Mouse (Mus musculus): ENCODE measurements around the gene Cog1.
"Not testable (repeated sequence)": the region's sequence is repeated elsewhere in the genome, so short reads cannot be mapped to it uniquely, and the experiment has no call there.

Cog1 gene

DNA sequence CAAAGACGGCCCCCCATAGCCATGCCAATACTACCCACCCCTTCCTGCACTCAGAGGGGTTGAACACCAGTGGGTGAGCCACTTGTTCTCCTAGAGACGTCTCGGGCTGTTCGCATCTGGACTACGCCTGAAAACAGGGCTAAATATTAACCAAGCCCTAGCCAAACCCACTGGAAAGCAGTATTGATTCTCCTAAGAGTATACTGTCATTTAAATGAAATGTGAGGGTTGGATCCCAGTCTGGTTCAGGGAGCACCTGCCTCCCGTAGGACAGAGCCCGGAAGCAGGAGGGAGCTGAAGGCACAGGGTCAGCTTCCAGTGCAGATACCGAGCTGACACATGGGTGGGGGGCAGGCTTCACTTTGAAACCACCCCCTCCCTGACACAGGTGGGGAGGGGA, 17.1 kb upstream of the Cog1 start:
- no peak for DNase-seq (ENCODE audit: low read depth, low spot score)

DNA sequence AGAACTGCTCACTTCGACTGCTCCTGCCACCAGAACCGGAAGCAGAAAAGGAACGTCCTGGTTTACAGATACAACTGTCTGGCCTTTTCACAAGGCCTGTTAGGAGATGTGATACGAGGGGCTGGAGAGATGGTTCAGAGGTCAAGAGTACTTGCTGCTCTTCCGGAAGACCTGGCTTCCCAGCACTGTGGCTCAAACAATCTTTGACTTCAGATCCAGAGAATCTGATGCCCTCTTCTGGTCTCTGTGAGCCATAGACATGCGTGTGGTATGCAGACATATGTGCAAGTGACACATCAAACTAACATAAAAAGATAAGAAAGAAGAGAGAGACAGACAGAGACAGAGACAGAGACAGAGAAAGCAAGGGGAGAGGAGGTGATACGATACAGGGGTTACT, 16.7 kb upstream of the Cog1 start:
- no peak for DNase-seq (ENCODE audit: low read depth, low spot score)

DNA sequence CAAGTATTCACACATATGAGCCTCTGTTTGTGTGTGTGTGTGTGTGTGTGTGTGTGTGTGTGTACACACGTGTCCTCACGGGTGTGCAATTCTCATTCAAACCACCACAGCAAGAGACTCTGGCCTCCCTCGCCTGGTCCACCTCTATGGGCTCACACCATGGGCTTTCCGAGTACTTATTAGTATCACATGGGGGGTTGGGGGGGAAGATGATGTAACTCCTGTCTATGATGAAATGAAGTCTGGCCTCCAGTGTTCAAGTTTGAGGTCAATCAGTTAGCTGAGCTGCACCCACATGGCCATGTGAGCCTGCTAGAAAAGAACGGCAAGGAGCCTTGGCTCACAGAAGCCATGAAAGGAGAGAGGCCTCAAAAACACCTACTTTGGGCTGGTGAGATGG, 15.6 kb upstream of the Cog1 start:
- DNase-seq (ENCODE audit: low read depth, low spot score): no peak

DNA sequence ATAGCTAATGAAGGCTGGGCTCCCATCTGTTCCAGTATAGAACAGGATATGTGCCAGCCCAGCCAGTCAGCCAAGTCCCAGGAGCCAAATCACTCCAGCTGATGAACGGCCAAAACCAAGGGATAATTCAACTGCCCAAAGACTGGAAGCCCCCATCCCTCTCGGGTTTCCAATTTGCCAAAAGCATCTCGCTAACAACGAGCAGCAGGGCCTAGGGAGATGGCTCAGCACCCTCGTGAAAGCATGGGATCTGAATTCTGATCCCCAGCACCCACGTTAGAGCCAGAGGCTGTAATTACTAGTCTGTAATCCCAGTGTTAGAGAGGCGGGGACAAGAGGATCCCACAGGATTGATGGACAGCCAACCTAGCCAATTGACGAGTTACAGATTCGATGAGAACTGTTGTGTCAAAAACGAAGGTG, 14.3 kb upstream of the Cog1 start:
- DNase-seq (ENCODE audit: low read depth, low spot score): no peak

DNA sequence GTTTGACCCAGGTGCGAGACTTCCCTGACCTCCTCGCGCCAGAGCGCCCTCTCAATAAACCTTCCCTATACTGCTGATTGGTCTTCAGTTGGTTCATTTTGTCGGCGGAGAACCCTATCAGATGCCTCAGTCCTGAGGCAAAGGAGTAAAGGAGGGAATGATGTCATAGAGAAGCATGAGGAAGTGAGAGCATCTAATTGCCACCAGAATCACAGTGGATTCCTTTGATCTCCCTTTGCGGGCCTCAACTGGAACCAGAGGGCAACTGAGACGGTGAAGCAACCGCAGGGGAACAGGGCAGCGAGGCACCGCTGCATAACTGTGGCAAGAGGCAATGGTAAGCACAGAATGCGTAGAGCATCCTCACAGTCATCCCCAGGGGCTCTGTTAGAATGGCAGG, 10.3 kb upstream of the Cog1 start:
- DNase-seq (ENCODE audit: low read depth, low spot score): no peak

DNA sequence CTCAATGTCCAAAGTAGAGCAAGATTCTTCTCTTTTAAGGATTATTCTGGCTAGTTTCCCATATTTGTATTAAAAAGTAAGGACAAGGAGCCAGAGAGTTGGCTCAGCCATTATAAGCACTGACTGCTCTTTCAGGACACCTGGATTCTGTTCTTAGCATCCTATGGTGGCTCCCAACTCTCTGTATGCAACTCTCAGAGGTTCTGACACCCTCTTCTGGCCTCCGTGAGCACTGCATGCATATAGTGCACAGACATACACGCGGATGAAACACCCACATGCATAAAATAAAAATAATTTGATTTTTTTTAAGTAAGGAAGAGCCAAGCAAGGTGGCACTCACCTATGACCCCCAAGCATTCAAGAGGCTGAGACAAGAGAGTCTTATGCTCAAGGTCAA, 3.8 kb upstream of the Cog1 start:
- DNase-seq (ENCODE audit: low read depth, low spot score): no peak

DNA sequence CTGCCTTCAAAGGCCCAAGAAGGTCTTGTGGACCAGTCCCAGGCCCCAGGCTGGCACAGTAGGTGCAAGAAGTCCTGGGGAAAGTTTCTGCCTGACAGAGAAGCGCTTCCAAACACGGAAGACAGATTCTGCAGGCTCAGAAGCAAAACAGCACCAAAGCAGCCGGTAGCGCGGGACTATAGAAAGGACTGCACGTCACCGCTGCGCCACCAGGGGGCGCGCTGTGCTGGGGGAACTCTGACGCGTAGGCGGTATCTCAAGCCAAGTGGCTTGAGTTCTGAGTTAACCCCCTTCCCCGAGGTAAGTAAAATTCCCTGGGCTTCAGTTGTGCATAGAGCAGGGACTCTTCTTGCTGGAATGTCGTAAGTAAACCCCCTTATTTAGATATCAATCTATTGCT, 817 bp upstream of the Cog1 start:
- DNase-seq (ENCODE audit: low read depth, low spot score): peak; percentile 88

DNA sequence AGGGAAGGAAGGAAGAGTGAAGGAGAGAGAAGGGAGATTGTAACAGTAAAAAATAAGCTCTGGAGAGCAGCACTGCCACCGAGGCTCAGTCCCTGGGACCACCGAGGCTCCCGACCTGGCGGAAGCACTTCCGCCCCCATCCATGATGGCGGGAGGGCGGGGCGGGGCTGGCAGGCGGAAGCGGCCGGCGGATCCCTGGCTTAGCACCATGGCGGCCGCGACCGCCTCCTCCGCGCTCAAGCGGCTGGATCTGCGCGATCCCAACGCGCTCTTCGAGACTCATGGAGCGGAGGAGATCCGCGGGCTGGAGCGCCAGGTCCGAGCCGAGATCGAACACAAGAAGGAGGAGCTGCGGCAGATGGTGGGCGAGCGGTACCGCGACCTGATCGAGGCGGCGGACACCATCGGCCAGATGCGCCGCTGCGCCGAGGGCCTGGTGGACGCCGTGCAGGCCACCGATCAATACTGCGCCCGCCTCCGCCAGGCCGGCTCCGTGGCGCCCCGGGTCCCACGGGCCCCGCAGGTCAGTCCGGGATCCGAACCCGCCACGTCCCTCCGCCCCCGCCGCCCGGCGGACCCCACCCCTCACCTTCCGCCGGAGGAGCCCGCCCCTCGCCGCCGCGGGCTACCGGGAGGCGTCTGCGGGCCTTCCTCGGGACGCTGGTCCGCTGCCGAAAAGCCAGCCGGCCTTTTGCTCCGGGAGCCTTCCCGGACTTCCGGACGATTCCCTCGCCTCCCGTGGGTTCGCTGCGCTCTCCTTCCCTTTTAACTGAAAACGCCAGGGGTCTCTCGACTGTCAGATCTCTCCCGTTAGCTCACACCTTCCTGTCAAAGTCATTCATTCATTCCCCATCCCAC, 613 bp downstream of the Cog1 start, which contains the start of gene Slc39a11:
Gene Slc39a11 (minus strand): TSS at position 727 of the 858 bp plus-strand sequence.
- DNase-seq (ENCODE audit: low read depth, low spot score): peak; percentile 88

DNA sequence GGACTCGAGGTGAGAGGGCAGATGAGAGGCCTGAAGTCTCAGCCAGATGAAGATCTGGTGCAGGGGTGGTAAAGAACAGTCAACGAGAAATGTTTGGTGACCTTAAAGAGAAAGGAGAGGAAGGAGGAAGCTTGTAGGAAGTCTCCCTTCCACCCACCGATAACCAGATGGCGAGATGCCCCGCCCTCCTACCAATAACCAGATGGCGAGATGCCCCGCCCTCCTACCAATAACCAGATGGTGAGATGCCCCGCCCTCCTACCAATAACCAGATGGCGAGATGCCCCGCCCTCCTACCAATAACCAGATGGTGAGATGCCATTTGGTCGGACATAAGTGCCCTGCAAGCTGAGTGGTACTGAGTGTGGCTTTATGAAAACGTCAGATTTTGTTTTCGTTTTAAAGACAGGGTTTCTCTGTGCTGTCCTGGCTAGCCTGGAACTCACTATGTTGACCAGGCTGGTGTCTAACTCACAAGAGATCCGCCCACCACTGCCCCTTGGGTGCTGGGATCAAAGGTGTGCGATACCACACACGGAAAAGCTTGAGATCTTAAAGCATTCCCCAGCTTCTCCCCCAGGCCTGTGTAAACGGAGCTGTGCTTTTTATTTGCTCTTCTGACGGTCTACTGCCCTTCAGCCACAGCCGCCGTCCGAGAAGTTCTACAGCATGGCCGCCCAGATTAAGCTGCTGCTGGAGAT, 2.4 kb downstream of the Cog1 start:
- no peak for DNase-seq (ENCODE audit: low read depth, low spot score)

DNA sequence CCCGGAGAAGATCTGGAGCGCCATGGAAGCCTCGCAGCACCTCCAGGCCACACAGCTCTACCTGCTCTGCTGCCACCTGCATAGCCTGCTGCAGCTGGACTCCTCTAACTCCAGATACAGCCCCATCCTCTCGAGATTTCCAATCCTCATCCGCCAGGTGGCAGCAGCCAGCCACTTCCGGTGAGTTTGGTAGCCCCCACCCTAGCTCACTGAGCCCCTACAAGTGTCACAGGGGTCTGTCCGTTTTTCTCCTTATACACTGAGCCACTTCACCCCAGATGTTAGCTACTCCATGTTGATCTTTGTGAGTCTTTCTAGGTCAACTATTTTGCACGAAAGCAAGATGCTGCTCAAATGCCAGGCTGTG, 2.9 kb downstream of the Cog1 start:
- DNase-seq (ENCODE audit: low read depth, low spot score): peak; percentile 25

DNA sequence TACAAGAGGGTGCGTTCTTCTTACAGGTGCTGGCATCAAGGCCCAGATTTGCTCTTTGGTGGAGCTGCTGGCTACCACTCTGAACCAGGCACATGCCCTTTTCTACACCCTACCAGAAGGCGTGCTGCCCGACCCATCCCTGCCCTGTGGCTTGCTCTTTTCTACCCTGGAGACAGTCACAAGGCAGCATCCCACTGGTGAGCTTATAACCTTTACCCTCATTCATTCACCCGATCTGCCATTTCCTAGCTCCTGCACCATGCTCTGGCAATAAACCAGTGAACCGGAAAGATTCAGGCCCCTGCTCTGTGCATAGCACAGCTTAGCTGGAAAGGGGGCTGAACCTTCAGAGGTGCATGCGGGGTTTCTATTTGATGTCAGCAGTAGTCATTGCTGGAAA, 3.5 kb downstream of the Cog1 start:
- no peak for DNase-seq (ENCODE audit: low read depth, low spot score)

DNA sequence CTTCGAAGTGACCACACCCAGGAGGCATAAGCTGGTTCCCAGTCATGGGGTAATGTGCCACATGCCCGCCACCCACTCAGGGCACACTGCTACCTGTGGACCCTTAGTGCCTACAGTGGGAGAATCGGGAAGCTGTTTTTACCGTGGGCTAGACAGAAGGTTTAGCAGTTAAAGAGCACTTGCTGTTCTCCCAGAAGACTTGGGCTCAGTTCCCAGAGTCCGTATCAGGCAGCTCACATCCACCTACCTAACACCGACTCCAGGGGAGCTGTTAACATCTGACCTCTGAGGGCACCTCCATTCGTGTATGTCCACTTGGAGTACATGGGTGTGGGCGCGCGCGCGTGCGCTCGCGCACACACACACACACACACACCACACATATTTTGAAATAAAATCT, 5.1 kb downstream of the Cog1 start:
- no peak for DNase-seq (ENCODE audit: low read depth, low spot score)

DNA sequence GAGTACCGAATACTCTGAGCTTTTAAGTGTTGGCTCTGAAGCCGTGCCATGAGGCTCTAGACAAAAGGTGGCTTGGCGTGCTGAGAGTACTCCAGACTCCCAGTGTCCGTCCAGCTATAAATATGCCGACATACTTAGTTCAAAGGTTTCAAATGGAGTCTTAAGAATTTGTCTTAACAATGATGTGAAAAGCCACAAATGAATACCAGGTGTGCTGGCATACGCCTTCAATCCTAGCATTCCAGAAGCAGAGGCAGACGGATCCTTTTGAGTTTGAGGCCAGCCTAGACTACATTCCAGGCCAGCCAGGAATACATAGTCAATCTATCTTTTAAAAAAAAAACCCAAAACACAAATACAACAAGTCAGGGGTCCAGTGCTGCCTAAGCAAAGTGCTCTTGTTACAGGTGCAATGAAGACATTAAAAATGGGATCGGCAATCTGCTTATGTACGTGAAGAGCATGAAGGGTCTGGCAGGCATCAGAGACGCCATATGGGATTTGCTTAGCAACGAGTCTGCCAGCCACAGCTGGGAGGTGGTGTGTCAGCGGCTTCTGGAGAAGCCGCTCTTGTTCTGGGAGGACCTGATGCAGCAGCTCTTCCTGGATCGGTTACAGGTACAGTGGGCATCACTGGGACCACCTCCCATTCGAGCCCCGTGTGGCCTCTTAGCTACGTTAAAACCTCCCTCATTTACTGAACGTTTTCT, 5.7 kb downstream of the Cog1 start:
- no peak for DNase-seq (ENCODE audit: low read depth, low spot score)

DNA sequence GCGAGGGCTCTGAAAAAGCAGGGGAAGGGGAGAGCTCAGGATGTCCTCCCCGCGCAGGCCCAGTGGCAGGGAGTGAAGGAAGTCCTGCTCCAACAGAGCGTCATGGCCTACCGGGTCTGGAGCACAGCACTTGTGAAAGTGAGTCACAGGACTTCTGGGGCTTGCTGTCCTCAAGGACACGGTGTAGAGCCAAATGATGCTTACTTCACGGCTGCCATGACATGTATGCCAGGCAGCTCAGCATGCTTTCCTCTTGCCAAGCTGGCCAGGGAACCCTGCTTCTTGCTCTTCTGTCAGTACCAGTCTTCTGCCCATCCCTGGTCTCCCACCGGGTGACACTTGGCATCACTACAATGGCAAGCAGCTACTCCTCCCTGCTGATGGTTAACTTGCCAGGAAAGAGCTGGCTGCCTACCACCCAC, 7.6 kb downstream of the Cog1 start:
- no peak for DNase-seq (ENCODE audit: low read depth, low spot score)

DNA sequence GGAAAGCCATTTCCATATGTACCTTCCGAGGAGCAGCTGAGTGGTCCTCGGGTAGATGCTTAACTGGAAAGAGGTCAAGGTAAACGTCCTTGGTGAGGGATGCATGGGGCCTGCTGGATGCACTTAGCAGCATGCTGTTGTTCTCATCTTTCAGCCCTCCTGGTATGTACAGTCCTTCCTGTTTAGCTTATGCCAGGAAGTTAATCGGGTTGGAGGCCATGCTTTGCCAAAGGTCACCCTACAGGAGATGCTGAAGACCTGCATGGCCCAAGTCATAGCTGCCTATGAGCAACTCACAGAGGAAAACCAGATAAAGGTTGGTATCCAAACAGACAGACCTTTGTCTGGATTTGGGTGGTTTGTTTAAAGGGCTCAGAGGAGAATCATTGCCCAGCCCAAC, 8.3 kb downstream of the Cog1 start:
- no peak for DNase-seq (ENCODE audit: low read depth, low spot score)

DNA sequence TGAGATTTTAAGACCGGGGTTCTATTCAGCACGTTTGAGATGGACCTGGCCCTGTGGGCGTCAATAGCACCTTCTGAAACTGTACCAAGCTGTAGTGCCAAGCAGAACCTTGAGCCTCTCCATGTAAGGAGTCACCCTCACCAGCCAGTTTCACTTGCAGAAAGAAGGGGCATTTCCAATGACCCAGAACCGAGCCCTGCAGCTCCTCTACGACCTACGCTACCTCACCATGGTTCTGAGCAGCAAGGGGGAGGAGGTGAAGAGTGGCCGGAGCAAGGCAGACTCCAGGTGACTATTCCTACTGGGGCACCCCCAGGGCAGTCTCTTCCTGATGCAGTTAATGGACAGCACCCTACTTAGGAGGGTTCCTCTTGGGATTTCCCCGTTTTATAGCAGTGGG, 9.3 kb downstream of the Cog1 start:
- DNase-seq (ENCODE audit: low read depth, low spot score): no peak

DNA sequence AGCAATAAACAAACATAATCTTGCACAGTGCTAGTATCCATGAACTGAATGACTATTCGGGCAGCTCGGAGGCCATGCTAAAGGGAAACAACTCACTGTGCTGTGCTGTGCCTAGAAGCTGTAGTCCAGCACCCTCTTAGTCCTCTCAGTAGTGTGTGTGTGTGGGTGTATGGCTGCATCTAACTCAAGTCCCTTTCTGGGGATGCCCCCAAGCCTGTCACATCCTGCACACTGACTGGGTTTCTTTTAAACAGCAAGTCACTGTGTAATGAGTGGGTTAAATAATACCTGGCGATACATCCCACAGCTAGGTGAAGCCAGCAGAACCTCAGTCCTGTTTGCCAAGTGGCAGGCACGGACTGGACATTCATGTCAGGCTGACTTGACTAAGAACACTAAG, 9.8 kb downstream of the Cog1 start:
- no peak for DNase-seq (ENCODE audit: low read depth, low spot score)

DNA sequence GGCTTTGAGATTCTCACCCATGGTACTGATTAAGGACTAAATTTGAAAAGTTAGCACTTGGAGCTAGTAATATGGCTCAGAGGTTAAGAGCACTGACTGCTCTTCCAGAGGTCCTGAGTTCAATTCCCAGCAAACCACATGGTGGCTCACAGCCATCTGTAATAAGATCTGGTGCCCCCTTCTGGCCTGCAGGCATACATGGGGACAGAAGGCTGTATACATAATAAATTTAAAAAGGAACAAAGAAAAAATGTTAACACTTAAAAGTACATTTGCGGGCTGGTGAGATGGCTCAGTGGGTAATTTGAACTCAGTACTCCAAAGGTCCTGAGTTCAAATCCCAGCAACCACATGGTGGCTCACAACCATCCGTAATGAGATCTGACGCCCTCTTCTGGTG, 11.2 kb downstream of the Cog1 start:
- not testable (repeated sequence) for DNase-seq (ENCODE audit: low read depth, low spot score)

DNA sequence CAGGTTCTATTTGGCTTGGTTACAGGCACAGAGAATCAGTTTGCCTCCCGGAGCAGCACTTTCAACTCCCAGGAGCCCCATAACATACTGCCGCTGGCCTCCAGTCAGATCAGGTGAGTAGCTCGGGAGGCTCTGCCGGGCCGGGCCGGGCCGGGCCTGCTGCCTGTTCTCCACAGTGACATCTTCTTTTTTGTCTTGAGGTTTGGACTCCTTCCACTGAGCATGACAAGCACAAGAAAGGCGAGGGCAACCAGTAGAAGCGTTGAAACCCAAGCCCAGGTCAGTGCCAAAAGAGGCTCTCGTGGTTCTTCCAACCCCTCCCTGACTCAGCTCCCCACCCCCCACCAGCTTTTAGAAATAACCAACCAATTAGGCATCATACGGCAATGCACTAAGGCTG, 12.0 kb downstream of the Cog1 start:
- DNase-seq (ENCODE audit: low read depth, low spot score): no peak

DNA sequence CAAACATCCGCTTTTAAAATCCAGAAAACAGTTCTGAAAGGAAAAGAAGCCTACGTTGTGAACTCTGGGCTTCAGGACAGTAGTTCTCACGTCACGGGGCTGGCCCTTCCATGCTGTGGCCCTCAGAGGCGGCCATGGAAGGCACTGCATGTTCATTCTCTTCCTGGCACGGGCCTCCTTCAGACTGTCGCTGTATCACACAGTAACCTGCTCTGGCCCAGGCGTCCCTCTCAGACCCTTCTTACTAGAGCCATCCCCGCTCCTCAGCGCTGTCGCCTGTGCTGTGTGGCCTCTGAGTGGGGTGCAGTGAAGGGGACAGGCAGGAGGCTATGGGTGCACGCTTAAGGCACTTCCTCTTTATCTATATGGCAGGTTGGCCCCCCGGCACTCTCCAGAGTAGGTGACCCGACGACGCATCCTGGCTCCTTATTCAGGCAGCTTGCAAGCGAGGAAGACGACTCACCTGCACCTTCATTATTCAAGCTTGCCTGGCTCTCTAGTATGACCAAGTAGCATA, 12.9 kb downstream of the Cog1 start:
- no peak for DNase-seq (ENCODE audit: low read depth, low spot score)

DNA sequence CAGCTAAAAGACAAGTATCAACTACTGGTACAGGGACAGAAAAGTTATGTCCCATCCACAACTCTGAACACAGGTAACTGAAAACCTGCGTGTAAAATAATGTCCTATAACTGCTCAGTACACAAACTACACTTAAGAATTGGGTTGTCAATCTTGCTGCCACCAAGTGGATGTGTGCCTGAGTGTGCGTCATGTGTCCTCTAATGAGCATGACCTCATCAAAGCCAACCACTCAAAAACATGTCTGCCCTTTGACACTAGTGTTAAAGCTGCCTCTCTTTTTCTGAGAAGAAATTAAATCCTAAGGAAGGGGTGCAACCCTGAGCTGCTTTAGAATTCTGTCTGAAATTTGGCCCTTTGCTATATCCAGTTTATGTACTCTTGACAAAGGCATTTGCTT, 15.3 kb downstream of the Cog1 start:
- no peak for DNase-seq (ENCODE audit: low read depth, low spot score)

DNA sequence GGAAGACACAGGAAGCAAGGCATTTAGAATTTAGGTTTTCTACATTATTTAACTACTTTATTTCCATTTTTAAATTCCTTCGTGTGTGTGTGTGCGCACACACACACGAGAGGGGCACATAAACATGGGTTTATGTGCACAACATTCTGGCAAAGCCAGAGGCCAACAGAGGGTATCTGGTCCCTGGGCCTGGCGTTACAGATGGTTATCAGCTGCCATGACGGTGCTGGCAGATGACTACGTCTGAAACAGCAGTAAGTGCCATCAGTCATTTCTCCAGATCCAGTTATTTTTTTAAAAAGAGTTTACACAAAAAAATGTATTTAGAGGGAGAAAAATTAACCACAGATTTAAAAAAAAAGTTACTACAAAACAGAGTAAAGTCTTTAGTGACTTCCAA, 17.2 kb downstream of the Cog1 start:
- no peak for DNase-seq (ENCODE audit: low read depth, low spot score)

Measured in CD4-positive helper T cell, adult 2 months (primary cell).